Mouse (Mus musculus) testis, postnatal 14 days (tissue): ENCODE results near the gene Dennd4b.
"Not testable (repeated sequence)": the region's sequence is repeated elsewhere in the genome, so short reads cannot be mapped to it uniquely, and the experiment has no call there.

Experiments
- DNase-seq: peaks from one replicate; pipeline ENCODE4 v3.0.0; 2021; ENCODE audit warnings: low spot score

Dennd4b gene

GRCm38 (mm10) chr3:90253174-90253573 is 11.8 kb upstream of the Dennd4b start:
- DNase-seq = not testable (repeated sequence)

GRCm38 (mm10) chr3:90253653-90254418 is 11.1 kb upstream of the Dennd4b start, which contains the start of gene Crtc2:
TSS of gene Crtc2 (plus strand) at chr3:90254163.
- DNase-seq = peak; percentile 98

GRCm38 (mm10) chr3:90254419-90255193 is 10.4 kb upstream of the Dennd4b start:
- DNase-seq = no peak

- no peak for DNase-seq
Observed at GRCm38 (mm10) chr3:90255194-90255565, 9.8 kb upstream of the Dennd4b start.

GRCm38 (mm10) chr3:90255784-90256353 is 9.1 kb upstream of the Dennd4b start:
- no peak for DNase-seq

GRCm38 (mm10) chr3:90256731-90257530 is 8.1 kb upstream of the Dennd4b start:
- DNase-seq = no peak

GRCm38 (mm10) chr3:90258521-90258920 is 6.5 kb upstream of the Dennd4b start:
- no peak for DNase-seq

- DNase-seq = no peak
Observed at GRCm38 (mm10) chr3:90263121-90263771, 1.7 kb upstream of the Dennd4b start.

GRCm38 (mm10) chr3:90264687-90265033 is 325 bp upstream of the Dennd4b start:
- no peak for DNase-seq

- DNase-seq = no peak
Observed at GRCm38 (mm10) chr3:90265932-90266741, 1.2 kb downstream of the Dennd4b start.

GRCm38 (mm10) chr3:90266901-90267775 is 2.2 kb downstream of the Dennd4b start:
- no peak for DNase-seq

- DNase-seq = no peak
Observed at GRCm38 (mm10) chr3:90268190-90268589, 3.2 kb downstream of the Dennd4b start.

- DNase-seq = no peak
Observed at GRCm38 (mm10) chr3:90268971-90269370, 4.0 kb downstream of the Dennd4b start.

GRCm38 (mm10) chr3:90270784-90271183 is 5.8 kb downstream of the Dennd4b start:
- no peak for DNase-seq

GRCm38 (mm10) chr3:90272170-90272569 is 7.2 kb downstream of the Dennd4b start:
- DNase-seq = no peak

GRCm38 (mm10) chr3:90273855-90274254 is 8.9 kb downstream of the Dennd4b start:
- DNase-seq = no peak

GRCm38 (mm10) chr3:90275286-90275685 is 10.3 kb downstream of the Dennd4b start:
- no peak for DNase-seq

GRCm38 (mm10) chr3:90276858-90277257 is 11.9 kb downstream of the Dennd4b start:
- DNase-seq = no peak

- DNase-seq = no peak
Observed at GRCm38 (mm10) chr3:90277793-90278192, 12.8 kb downstream of the Dennd4b start.

- no peak for DNase-seq
Observed at GRCm38 (mm10) chr3:90278211-90278610, 13.2 kb downstream of the Dennd4b start.
